Mouse (Mus musculus) heart, embryonic 15.5 days (tissue): ENCODE measurements around the gene Lrch4. TPM values are rescaled to one million over a fixed set of nuclear protein-coding genes. Genes with fewer than 3 reads are reported as not detected.

Source experiments
- ATAC-seq: fragments of 200-750 bp; cut with Nextera tagmentation; replicated peaks from 2 replicates; pipeline ENCODE4 v1.8.0; 2017; ENCODE audit warnings: low read depth, moderate TSS enrichment; ENCODE audit not compliant: insufficient number of reproducible peaks, insufficient read depth, low FRiP score
- H3K27ac ChIP-seq: fragments of 300-500 bp; sonication (generic); 2 replicates; pipeline ENCODE4 v1.5.1; 2015; ENCODE audit warnings: mild to moderate bottlenecking, inconsistent platforms
- H3K27me3 ChIP-seq: fragments of 300-500 bp; sonication (generic); 2 replicates; pipeline ENCODE4 v1.6.1; 2015; ENCODE audit warnings: inconsistent platforms
- H3K36me3 ChIP-seq: fragments of 300-500 bp; sonication (generic); 2 replicates; pipeline ENCODE4 v1.6.1; 2015; ENCODE audit warnings: mild to moderate bottlenecking, inconsistent platforms
- H3K4me1 ChIP-seq: fragments of 300-500 bp; sonication (generic); replicated peaks from 2 replicates; pipeline ENCODE4 v1.6.1; 2015; ENCODE audit warnings: inconsistent platforms
- H3K4me2 ChIP-seq: fragments of 300-500 bp; sonication (generic); 2 replicates; pipeline ENCODE4 v1.6.1; 2015; ENCODE audit warnings: inconsistent platforms, mild to moderate bottlenecking, moderate library complexity
- H3K4me3 ChIP-seq: fragments of 300-500 bp; sonication (generic); 2 replicates; pipeline ENCODE4 v1.5.1; 2015; ENCODE audit warnings: mild to moderate bottlenecking, inconsistent platforms
- H3K9ac ChIP-seq: fragments of 300-500 bp; sonication (generic); 2 replicates; pipeline ENCODE4 v1.6.1; 2015; ENCODE audit warnings: mild to moderate bottlenecking, inconsistent platforms
- H3K9me3 ChIP-seq: fragments of 300-500 bp; sonication (generic); replicated peaks from 2 replicates; pipeline ENCODE4 v1.6.1; 2016; ENCODE audit warnings: inconsistent platforms
- WGBS: fragments of 180-500 bp; shearing (Covaris S2); methylation state at CpG from one replicate; pipeline ENCODE4 v1.1.7; 2015; ENCODE audit warnings: mixed read lengths; 5-methylcytosine and 5-hydroxymethylcytosine counted together
- polyA plus RNA-seq: library from polyadenylated mRNA; unstranded; fragments of >200 nt; fragmentation: Nextera tagmentation; extraction: Ambion mirVana; gene quantifications from 2 replicates; pipeline ENCODE4 v1.2.1, GENCODE M21; 2015

The Lrch4 gene
- polyA plus RNA-seq, 1 experiment from 2014 or later, result 20.7 TPM

GRCm38 (mm10) chr5:137656977-137657376, 28.1 kb downstream of the Lrch4 start:
- 0 out of 2 replicates have a peak, but pooled peaks have one; percentile 34 for ATAC-seq
- no peak overlapping the region for H3K9ac ChIP-seq
- H3K27ac ChIP-seq, result no peak overlapping the region
- H3K36me3 ChIP-seq, result peaks cover 34% of the 10 kb centered on the region; the same call in 1 of the 2 replicates
- no peak overlapping the region for H3K4me3 ChIP-seq
- H3K27me3 ChIP-seq, result no peaks in the 10 kb centered on the region
- H3K4me1 ChIP-seq, result peaks cover 8% of the 10 kb centered on the region; the same call in 1 of the 2 replicates
- 23% methylated on average over 6 of the region's 6 CpGs for WGBS
- H3K4me2 ChIP-seq, result no peak overlapping the region
- H3K9me3 ChIP-seq, result no peaks in the 10 kb centered on the region

GRCm38 (mm10) chr5:137660064-137660688, 31.3 kb downstream of the Lrch4 start:
- 76% methylated on average over 6 of the region's 6 CpGs for WGBS
- no peaks in the 10 kb centered on the region for H3K9me3 ChIP-seq
- H3K36me3 ChIP-seq, result peaks cover 36% of the 10 kb centered on the region
- H3K9ac ChIP-seq, result no peak overlapping the region
- ATAC-seq, result no peak
- no peaks in the 10 kb centered on the region for H3K27me3 ChIP-seq
- H3K4me1 ChIP-seq, result peaks cover 8% of the 10 kb centered on the region; the same call in 1 of the 2 replicates
- 0 out of 2 replicates have a peak overlapping the region, but pooled peaks have one; percentile 8 for H3K27ac ChIP-seq
- no peak overlapping the region for H3K4me2 ChIP-seq
- no peak overlapping the region for H3K4me3 ChIP-seq

- H3K36me3 ChIP-seq, result peaks cover 44% of the 10 kb centered on the region
Observed at GRCm38 (mm10) chr5:137663057-137663456, 34.1 kb downstream of the Lrch4 start.

GRCm38 (mm10) chr5:137668971-137669370, 40.0 kb downstream of the Lrch4 start:
- WGBS, result 45% methylated on average over 10 of the region's 10 CpGs
- no peak overlapping the region for H3K4me3 ChIP-seq
- no peaks in the 10 kb centered on the region for H3K27me3 ChIP-seq
- no peaks in the 10 kb centered on the region for H3K9me3 ChIP-seq
- peaks cover 29% of the 10 kb centered on the region for H3K4me1 ChIP-seq
- peak overlapping the region; percentile 58 for H3K27ac ChIP-seq
- 0 out of 2 replicates have a peak overlapping the region, but pooled peaks have one; percentile 29 for H3K4me2 ChIP-seq
- no peak for ATAC-seq
- H3K9ac ChIP-seq, result no peak overlapping the region
- H3K36me3 ChIP-seq, result peaks cover 13% of the 10 kb centered on the region

More at GRCm38 (mm10) chr5:137663057-137663456, 34.1 kb downstream of the Lrch4 start:
- H3K4me1 ChIP-seq, result 0 out of 2 replicates have a peak, but pooled peaks cover 4% of the 10 kb centered on the region
- H3K27me3 ChIP-seq, result no peaks in the 10 kb centered on the region
- H3K4me3 ChIP-seq, result no peak overlapping the region
- no peak overlapping the region for H3K4me2 ChIP-seq
- no peaks in the 10 kb centered on the region for H3K9me3 ChIP-seq
- H3K27ac ChIP-seq, result no peak overlapping the region
- ATAC-seq, result no peak
- WGBS, result 70% methylated on average over 9 of the region's 9 CpGs
- no peak overlapping the region for H3K9ac ChIP-seq

- H3K36me3 ChIP-seq, result peaks cover 11% of the 10 kb centered on the region
- WGBS, result 95% methylated on average over 1 of the region's 1 CpGs
- peaks cover 29% of the 10 kb centered on the region for H3K4me1 ChIP-seq
- no peaks in the 10 kb centered on the region for H3K27me3 ChIP-seq
- ATAC-seq, result no peak
- no peak overlapping the region for H3K27ac ChIP-seq
- H3K9ac ChIP-seq, result no peak overlapping the region
- H3K4me2 ChIP-seq, result no peak overlapping the region
- H3K9me3 ChIP-seq, result no peaks in the 10 kb centered on the region
- H3K4me3 ChIP-seq, result no peak overlapping the region
Observed at GRCm38 (mm10) chr5:137670240-137670639, 41.3 kb downstream of the Lrch4 start.

GRCm38 (mm10) chr5:137671443-137672240, 42.7 kb downstream of the Lrch4 start:
- ATAC-seq, result peak; percentile 77
- H3K4me1 ChIP-seq, result peaks cover 29% of the 10 kb centered on the region
- no peaks in the 10 kb centered on the region for H3K9me3 ChIP-seq
- H3K27me3 ChIP-seq, result no peaks in the 10 kb centered on the region
- H3K36me3 ChIP-seq, result peaks cover 5% of the 10 kb centered on the region
- peak overlapping the region; percentile 92 for H3K27ac ChIP-seq
- no peak overlapping the region for H3K4me3 ChIP-seq
- H3K4me2 ChIP-seq, result peak overlapping the region; percentile 36
- WGBS, result 11% methylated on average over 9 of the region's 9 CpGs
- H3K9ac ChIP-seq, result peak overlapping the region; percentile 29; the same call in 1 of the 2 replicates

- no peaks in the 10 kb centered on the region for H3K36me3 ChIP-seq
- H3K27ac ChIP-seq, result peak overlapping the region; percentile 92
- H3K4me3 ChIP-seq, result no peak overlapping the region
- peak overlapping the region; percentile 36 for H3K4me2 ChIP-seq
- no peaks in the 10 kb centered on the region for H3K27me3 ChIP-seq
- no peak; the same call in 1 of the 2 replicates for ATAC-seq
- no peak overlapping the region for H3K9ac ChIP-seq
- WGBS, result 67% methylated on average over 5 of the region's 5 CpGs
- H3K4me1 ChIP-seq, result peaks cover 29% of the 10 kb centered on the region
- no peaks in the 10 kb centered on the region for H3K9me3 ChIP-seq
Observed at GRCm38 (mm10) chr5:137672361-137672760, 43.4 kb downstream of the Lrch4 start.

GRCm38 (mm10) chr5:137673015-137673414, 44.1 kb downstream of the Lrch4 start:
- ATAC-seq, result no peak
- Histone ChIP-seq H3K9ac (no peak overlapping the region), H3K27ac (peak overlapping the region; percentile 92; the same call in 1 of the 2 replicates), H3K4me3 (no peak overlapping the region), H3K9me3 (no peaks in the 10 kb centered on the region), H3K36me3 (no peaks in the 10 kb centered on the region), H3K27me3 (no peaks in the 10 kb centered on the region), H3K4me1 (peaks cover 29% of the 10 kb centered on the region), H3K4me2 (no peak overlapping the region)
- WGBS, result 66% methylated on average over 6 of the region's 6 CpGs

- WGBS, result 94% methylated on average over 8 of the region's 8 CpGs
- H3K9ac ChIP-seq, result no peak overlapping the region
- H3K4me1 ChIP-seq, result peaks cover 21% of the 10 kb centered on the region
- H3K27ac ChIP-seq, result no peak overlapping the region
- H3K9me3 ChIP-seq, result no peaks in the 10 kb centered on the region
- H3K4me3 ChIP-seq, result no peak overlapping the region
- H3K27me3 ChIP-seq, result no peaks in the 10 kb centered on the region
- no peak overlapping the region for H3K4me2 ChIP-seq
- ATAC-seq, result no peak
- no peaks in the 10 kb centered on the region; the same call in 1 of the 2 replicates for H3K36me3 ChIP-seq
Observed at GRCm38 (mm10) chr5:137674786-137675185, 45.9 kb downstream of the Lrch4 start.

GRCm38 (mm10) chr5:137677859-137678258, 48.9 kb downstream of the Lrch4 start:
- H3K9me3 ChIP-seq, result no peaks in the 10 kb centered on the region
- H3K27me3 ChIP-seq, result no peaks in the 10 kb centered on the region
- no peak overlapping the region for H3K4me3 ChIP-seq
- 89% methylated on average over 8 of the region's 8 CpGs for WGBS
- no peaks in the 10 kb centered on the region; the same call in 1 of the 2 replicates for H3K36me3 ChIP-seq
- peaks cover 6% of the 10 kb centered on the region for H3K4me1 ChIP-seq
- no peak overlapping the region for H3K4me2 ChIP-seq
- H3K27ac ChIP-seq, result no peak overlapping the region
- H3K9ac ChIP-seq, result no peak overlapping the region
- no peak for ATAC-seq

- no peak overlapping the region for H3K4me2 ChIP-seq
- 83% methylated on average over 3 of the region's 3 CpGs for WGBS
- H3K27ac ChIP-seq, result no peak overlapping the region
- no peak overlapping the region for H3K4me3 ChIP-seq
- H3K36me3 ChIP-seq, result no peaks in the 10 kb centered on the region; the same call in 1 of the 2 replicates
- no peaks in the 10 kb centered on the region for H3K27me3 ChIP-seq
- no peak for ATAC-seq
- H3K4me1 ChIP-seq, result peaks cover 12% of the 10 kb centered on the region
- H3K9me3 ChIP-seq, result no peaks in the 10 kb centered on the region
- H3K9ac ChIP-seq, result no peak overlapping the region
Observed at GRCm38 (mm10) chr5:137678736-137679135, 49.8 kb downstream of the Lrch4 start.
